Mouse (Mus musculus) heart, embryonic 14.5 days (tissue): ENCODE measurements around the gene Mga. TPM values are rescaled to one million over a fixed set of nuclear protein-coding genes. Genes with fewer than 3 reads are reported as not detected.

Source experiments
- ATAC-seq: fragments of 200-750 bp; cut with Nextera tagmentation; 2 replicates; pipeline ENCODE4 v1.8.0; 2017; ENCODE audit warnings: low read depth, moderate TSS enrichment; ENCODE audit not compliant: insufficient number of reproducible peaks, insufficient read depth, low FRiP score
- H3K27ac ChIP-seq, 2 experiments: fragments of 200-500 bp in 1 of 2; fragments of 300-500 bp in 1 of 2; sonication (generic) in 1 of 2; replicated peaks in 1 of 2; 2 replicates each; pipeline ENCODE4 v1.5.1; 2012 to 2014; ENCODE audit warnings: low read depth in 2 of 2, low read length in 2 of 2, control low read depth in 1 of 2, mild to moderate bottlenecking in 1 of 2, mixed read lengths in 1 of 2; ENCODE audit not compliant: control insufficient read depth in 1 of 2, insufficient read depth in 1 of 2
- H3K27me3 ChIP-seq: fragments of 300-500 bp; sonication (generic); 2 replicates; pipeline ENCODE4 v1.6.1; 2014; ENCODE audit warnings: mild to moderate bottlenecking, low read length, control low read depth; ENCODE audit not compliant: control insufficient read depth, insufficient read depth
- H3K36me3 ChIP-seq: fragments of 300-500 bp; sonication (generic); 2 replicates; pipeline ENCODE4 v1.6.1; 2014; ENCODE audit warnings: mild to moderate bottlenecking, control low read depth, low read length, mixed read lengths; ENCODE audit not compliant: control insufficient read depth, insufficient read depth
- H3K4me1 ChIP-seq, 2 experiments: fragments of 200-500 bp in 1 of 2; fragments of 300-500 bp in 1 of 2; sonication (generic) in 1 of 2; 2 replicates each; pipeline ENCODE4 v1.6.1; 2012 to 2014; ENCODE audit warnings: low read length in 2 of 2, control low read depth in 1 of 2, mixed read lengths in 1 of 2; ENCODE audit not compliant: control insufficient read depth in 2 of 2, insufficient read depth in 2 of 2
- H3K4me2 ChIP-seq: fragments of 300-500 bp; sonication (generic); 2 replicates; pipeline ENCODE4 v1.6.1; 2014; ENCODE audit warnings: mild to moderate bottlenecking, low read length
- H3K4me3 ChIP-seq, 2 experiments: fragments of 200-500 bp in 1 of 2; fragments of 300-500 bp in 1 of 2; sonication (generic) in 1 of 2; 2 replicates each; pipeline ENCODE4 v1.5.1; 2012 to 2014; ENCODE audit warnings: low read length in 2 of 2, mild to moderate bottlenecking in 2 of 2, control low read depth in 1 of 2, low read depth in 1 of 2, moderate library complexity in 1 of 2; ENCODE audit not compliant: control insufficient read depth in 1 of 2, insufficient read depth in 1 of 2
- H3K9ac ChIP-seq: fragments of 300-500 bp; sonication (generic); 2 replicates; pipeline ENCODE4 v1.6.1; 2014; ENCODE audit warnings: mild to moderate bottlenecking, low read length
- H3K9me3 ChIP-seq: fragments of 300-500 bp; sonication (generic); 2 replicates; pipeline ENCODE4 v1.6.1; 2016; ENCODE audit warnings: low read length, control low read depth; ENCODE audit not compliant: control insufficient read depth
- WGBS: fragments of 180-500 bp; shearing (Covaris S2); extraction: QIAGEN DNeasy Blood & Tissue Kit; methylation state at CpG from one replicate; pipeline ENCODE4 v1.1.7; 2014; 5-methylcytosine and 5-hydroxymethylcytosine counted together
- polyA plus RNA-seq: library from polyadenylated mRNA; unstranded; fragments of >200 nt; fragmentation: Nextera tagmentation; extraction: Ambion mirVana; gene quantifications from 2 replicates; pipeline ENCODE4 v1.2.1, GENCODE M21; 2014

The Mga gene
- polyA plus RNA-seq, 1 experiment from 2014 or later = 30.3 TPM

DNA sequence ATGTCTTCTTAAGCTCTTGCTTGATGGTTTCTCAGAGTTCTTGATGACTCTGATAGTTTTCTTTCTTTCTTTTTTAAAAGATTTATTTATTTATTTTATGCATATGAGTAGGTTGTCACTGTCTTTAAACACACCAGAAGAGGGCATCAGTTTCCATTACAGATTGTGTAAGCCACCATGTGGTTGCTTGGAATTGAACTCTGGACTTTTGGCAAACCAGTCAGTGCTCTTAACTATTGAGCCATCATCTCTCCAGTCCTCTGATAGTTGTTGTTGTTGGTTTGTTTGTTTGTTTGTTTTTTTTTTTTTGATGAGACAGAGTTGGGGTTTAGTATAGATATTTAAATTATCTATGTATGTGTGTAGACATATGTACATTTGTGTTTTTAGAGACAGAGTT, 21.0 kb upstream of the Mga start:
- no peaks in the 10 kb centered on the region for H3K9me3 ChIP-seq
- H3K27ac ChIP-seq = no peak overlapping the region
- no peak for ATAC-seq

DNA sequence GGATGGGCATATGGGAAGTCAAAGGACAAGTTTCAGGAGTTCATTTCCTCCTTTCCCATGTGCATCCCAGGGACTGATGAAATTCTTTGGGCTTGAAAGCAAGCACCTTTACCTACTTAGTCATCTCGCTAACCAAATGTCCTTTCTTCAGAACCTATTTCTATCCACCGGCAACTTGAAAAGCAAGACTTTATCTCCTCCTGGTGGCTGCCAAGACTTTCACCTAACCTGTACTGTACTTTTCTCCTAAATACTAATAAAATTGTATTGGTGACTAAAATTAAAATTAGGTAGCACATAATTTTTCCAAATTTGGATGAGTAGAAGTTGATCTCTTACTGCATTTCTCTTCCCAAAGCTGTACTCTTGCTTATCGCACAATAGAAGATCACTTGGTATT, 9.8 kb upstream of the Mga start:
- H3K9ac ChIP-seq = no peak overlapping the region
- 84% methylated on average over 3 of the region's 3 CpGs for WGBS
- no peak overlapping the region for H3K4me2 ChIP-seq
- ATAC-seq = no peak
- H3K27ac ChIP-seq = no peak overlapping the region
- no peaks in the 10 kb centered on the region for H3K9me3 ChIP-seq
- H3K4me3 ChIP-seq = no peak overlapping the region
- peaks cover 0 to 7% of the 10 kb centered on the region in 2 experiments; a peak in 1 of 4 replicates for H3K4me1 ChIP-seq
- H3K27me3 ChIP-seq = no peaks in the 10 kb centered on the region
- no peaks in the 10 kb centered on the region for H3K36me3 ChIP-seq

More for the DNA sequence above, 21.0 kb upstream of the Mga start:
- Histone ChIP-seq H3K27me3 (no peaks in the 10 kb centered on the region), H3K9ac (no peak overlapping the region), H3K36me3 (no peaks in the 10 kb centered on the region), H3K4me1 (no peaks in the 10 kb centered on the region), H3K4me3 (no peak overlapping the region), H3K4me2 (no peak overlapping the region)

DNA sequence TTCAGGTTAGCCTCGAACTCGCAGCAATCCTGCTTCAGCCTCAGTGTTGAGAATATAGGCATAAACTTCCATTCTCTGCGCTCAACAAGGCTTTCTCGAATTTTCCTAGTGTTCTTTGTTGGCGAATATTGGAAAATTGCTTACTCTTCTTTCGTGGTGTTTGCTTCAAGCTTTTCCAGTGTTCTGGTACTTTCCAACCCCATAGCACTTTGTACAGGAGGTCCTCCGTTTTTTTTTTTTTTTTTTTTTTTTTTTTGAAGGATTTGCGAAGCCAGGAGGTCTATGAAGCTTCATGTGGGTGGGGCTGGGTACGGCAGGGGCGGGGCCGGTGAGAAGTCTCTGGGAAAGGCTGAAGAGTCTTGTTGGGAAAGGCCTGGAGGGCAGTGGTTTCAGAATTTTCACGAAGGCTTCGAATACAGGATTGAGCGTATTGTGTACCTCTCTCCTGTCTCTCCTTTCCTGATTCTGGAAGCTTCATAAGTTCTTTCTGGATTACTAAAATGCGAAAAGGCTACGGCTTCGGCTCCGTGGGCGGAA, 407 bp upstream of the Mga start:
- no peaks in the 10 kb centered on the region for H3K9me3 ChIP-seq
- peak overlapping the region; percentile 47 to 71 for H3K4me3 ChIP-seq
- peak overlapping the region; percentile 94 for H3K4me2 ChIP-seq
- peak overlapping the region; percentile 63 for H3K9ac ChIP-seq
- peak; percentile 81 for ATAC-seq
- H3K27me3 ChIP-seq = no peaks in the 10 kb centered on the region
- 16% methylated on average over 19 of the region's 19 CpGs for WGBS
- peaks cover 11 to 25% of the 10 kb centered on the region in 2 experiments for H3K4me1 ChIP-seq
- peak overlapping the region; percentile 85 to 93 for H3K27ac ChIP-seq
- no peaks in the 10 kb centered on the region for H3K36me3 ChIP-seq

DNA sequence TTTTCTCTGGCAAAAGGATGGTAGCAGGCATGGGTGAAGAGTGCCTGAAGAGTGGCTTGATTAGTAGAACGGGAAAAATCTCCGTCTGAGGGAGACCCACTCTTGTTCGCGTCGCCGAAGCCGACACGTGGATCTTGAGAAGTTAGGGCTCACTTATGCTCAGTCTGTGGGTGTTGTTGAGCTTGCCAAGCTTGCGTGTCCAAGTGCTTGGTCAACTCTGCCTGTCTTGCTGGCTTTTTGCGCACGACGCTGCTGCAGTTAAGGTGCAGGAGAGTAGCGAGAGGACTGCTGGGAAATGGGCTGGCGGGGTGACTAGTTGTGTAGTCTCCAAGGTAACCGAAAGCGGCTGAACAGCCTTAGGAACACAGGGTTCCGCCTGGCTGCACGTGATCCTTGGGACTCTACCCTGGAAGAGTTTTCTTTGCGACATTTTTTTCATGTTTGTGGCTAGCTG, 1.1 kb downstream of the Mga start:
- Histone ChIP-seq H3K4me1 (peaks cover 11 to 25% of the 10 kb centered on the region in 2 experiments), H3K27me3 (no peaks in the 10 kb centered on the region), H3K4me3 (peak overlapping the region; percentile 47 to 71), H3K9ac (peak overlapping the region; percentile 63), H3K4me2 (peak overlapping the region; percentile 94), H3K27ac (0 out of 4 replicates have a peak overlapping the region, but pooled peaks of 1 of the 2 experiments have one; percentile 85), H3K36me3 (peaks cover 8% of the 10 kb centered on the region), H3K9me3 (no peaks in the 10 kb centered on the region)
- 4% methylated on average over 19 of the region's 19 CpGs for WGBS
- no peak for ATAC-seq

DNA sequence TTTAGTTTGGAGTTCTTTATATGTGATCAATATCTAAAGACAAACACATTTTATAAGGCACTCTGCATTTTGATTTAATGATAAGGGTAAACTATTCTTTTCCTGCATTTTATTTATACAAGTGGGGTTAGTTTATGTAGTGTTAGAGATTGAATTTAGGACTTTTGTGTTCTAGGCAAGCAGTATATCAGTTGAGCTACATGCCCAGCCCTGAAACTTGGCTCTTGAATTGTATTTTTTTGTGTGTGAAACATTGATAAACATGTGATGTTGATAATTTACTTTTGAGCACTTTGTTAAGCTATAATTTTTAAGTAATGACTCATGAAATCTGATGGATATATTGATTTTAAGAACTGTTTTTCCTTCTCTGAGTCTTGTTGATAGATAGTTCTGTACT, 19.0 kb downstream of the Mga start:
- Histone ChIP-seq H3K36me3 (peaks cover 30% of the 10 kb centered on the region), H3K27ac (no peak overlapping the region), H3K4me1 (no peaks in the 10 kb centered on the region), H3K27me3 (no peaks in the 10 kb centered on the region), H3K9me3 (no peaks in the 10 kb centered on the region), H3K9ac (no peak overlapping the region), H3K4me3 (no peak overlapping the region), H3K4me2 (no peak overlapping the region)
- ATAC-seq = no peak

DNA sequence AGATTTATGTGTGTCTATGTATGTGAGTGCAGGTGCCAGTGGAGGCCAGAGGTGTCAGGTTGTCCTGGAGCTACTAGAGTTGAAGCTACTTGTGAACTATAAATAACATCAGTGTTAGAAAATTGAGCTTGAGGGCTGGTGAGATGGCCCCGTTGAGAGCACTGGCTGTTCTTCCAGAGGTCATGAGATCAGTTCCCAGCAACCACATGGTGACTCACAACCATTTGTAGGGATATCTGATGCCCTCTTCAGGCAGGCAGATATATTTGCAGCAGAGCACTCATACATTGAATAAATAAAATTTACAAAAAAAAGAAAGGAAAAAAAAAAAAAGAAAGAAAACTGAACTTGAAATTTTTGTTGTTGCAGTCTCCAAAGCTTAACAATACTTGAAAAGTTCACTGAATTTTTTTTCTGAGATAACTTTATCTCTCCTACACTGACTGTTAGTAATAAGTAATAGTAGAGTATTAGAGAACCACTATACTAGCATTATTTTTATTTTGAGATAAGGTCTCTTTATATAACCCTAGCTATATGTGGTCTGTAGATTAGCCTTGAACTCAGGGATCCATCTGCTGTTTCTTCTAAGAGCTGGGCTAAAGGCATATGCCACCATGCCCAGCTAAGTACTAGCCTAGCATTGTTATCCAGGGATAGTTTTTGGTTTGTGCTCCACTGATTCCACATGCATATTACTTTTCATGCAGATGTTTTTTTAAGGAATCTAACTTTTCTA, 20.8 kb downstream of the Mga start:
- H3K4me1 ChIP-seq = no peaks in the 10 kb centered on the region
- no peak overlapping the region for H3K4me2 ChIP-seq
- H3K4me3 ChIP-seq = no peak overlapping the region
- H3K36me3 ChIP-seq = peaks cover 47% of the 10 kb centered on the region
- WGBS = 35% methylated on average over 1 of the region's 1 CpGs
- no peaks in the 10 kb centered on the region for H3K27me3 ChIP-seq
- no peak overlapping the region for H3K27ac ChIP-seq
- no peaks in the 10 kb centered on the region for H3K9me3 ChIP-seq
- ATAC-seq = no peak
- H3K9ac ChIP-seq = no peak overlapping the region

DNA sequence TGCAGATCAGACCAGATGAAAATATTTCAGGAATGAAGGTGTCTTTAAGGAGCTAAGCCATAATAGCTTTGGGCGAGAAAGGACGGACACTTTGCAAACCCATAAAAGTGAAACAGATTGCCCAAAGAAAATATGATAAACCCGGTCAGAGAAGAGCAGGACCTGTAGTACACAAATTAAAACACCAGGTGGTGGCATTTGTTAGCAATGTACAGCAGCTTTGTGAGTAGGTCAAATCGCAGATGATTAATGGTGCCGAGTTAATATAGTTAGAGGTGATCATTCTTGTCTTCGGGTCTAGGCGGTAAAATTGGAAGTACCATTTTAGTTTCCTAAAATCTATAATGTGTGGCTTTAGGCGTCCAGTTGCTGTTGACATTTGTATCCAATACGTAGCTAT, 73.5 kb downstream of the Mga start:
- Histone ChIP-seq H3K4me2 (no peak overlapping the region), H3K27me3 (no peaks in the 10 kb centered on the region), H3K9ac (no peak overlapping the region), H3K4me3 (no peak overlapping the region), H3K36me3 (peaks cover 25% of the 10 kb centered on the region), H3K4me1 (peaks cover 6 to 10% of the 10 kb centered on the region in 2 experiments), H3K9me3 (no peaks in the 10 kb centered on the region), H3K27ac (no peak overlapping the region)
- 48% methylated on average over 9 of the region's 9 CpGs for WGBS
- no peak for ATAC-seq
